Mouse (Mus musculus) forebrain, postnatal 0 days (tissue): ENCODE measurements at regions not wholly inside any gene's neighbourhood (a gene's known extent, or its start where the extent isn't known, plus 50 kb on each side); places are given as distances from the start of the nearest gene placed in this dataset.

ENCODE experiments used
- ATAC-seq: fragments of 200-750 bp; cut with Nextera tagmentation; 2 replicates; pipeline ENCODE4 v1.8.0; 2017; ENCODE audit warnings: mild to moderate bottlenecking, moderate library complexity
- DNase-seq: peaks from one replicate; pipeline ENCODE4 v3.0.0-alpha.2; 2015
- H3K27ac ChIP-seq: fragments of 300-500 bp; sonication (generic); 2 replicates; pipeline ENCODE4 v1.5.1; 2014; ENCODE audit warnings: low read depth, mild to moderate bottlenecking, antibody characterized with exemption, low read length, moderate library complexity, mixed read lengths
- H3K27me3 ChIP-seq: fragments of 300-500 bp; sonication (generic); 2 replicates; pipeline ENCODE4 v1.6.1; 2014; ENCODE audit warnings: mild to moderate bottlenecking, low read length, mixed read lengths; ENCODE audit not compliant: insufficient read depth
- H3K36me3 ChIP-seq: fragments of 300-500 bp; sonication (generic); 2 replicates; pipeline ENCODE4 v1.6.1; 2014; ENCODE audit warnings: mild to moderate bottlenecking, moderate library complexity; ENCODE audit not compliant: insufficient read depth
- H3K4me1 ChIP-seq: fragments of 300-500 bp; sonication (generic); 2 replicates; pipeline ENCODE4 v1.6.1; 2014; ENCODE audit warnings: antibody characterized with exemption; ENCODE audit not compliant: insufficient read depth
- H3K4me2 ChIP-seq: fragments of 300-500 bp; sonication (generic); 2 replicates; pipeline ENCODE4 v1.6.1; 2014; ENCODE audit warnings: low read depth, mild to moderate bottlenecking, moderate library complexity
- H3K4me3 ChIP-seq: fragments of 300-500 bp; sonication (generic); 2 replicates; pipeline ENCODE4 v1.5.1; 2014; ENCODE audit warnings: low read depth, low read length, mixed read lengths
- H3K9ac ChIP-seq: fragments of 300-500 bp; sonication (generic); 2 replicates; pipeline ENCODE4 v1.6.1; 2014; ENCODE audit warnings: mild to moderate bottlenecking
- H3K9me3 ChIP-seq: fragments of 300-500 bp; sonication (generic); 2 replicates; pipeline ENCODE4 v1.6.1; 2016; ENCODE audit warnings: low read length
- CTCF ChIP-seq: sonication (generic); IDR thresholded peaks from 2 replicates; pipeline ENCODE4 v1.5.1; 2016; ENCODE audit warnings: antibody characterized with exemption, control low read depth, low read depth
- WGBS: fragments of 180-500 bp; shearing (Covaris S2); extraction: QIAGEN DNeasy Blood & Tissue Kit; methylation state at CpG from one replicate; pipeline ENCODE4 v1.1.7; 2014; 5-methylcytosine and 5-hydroxymethylcytosine counted together

DNA sequence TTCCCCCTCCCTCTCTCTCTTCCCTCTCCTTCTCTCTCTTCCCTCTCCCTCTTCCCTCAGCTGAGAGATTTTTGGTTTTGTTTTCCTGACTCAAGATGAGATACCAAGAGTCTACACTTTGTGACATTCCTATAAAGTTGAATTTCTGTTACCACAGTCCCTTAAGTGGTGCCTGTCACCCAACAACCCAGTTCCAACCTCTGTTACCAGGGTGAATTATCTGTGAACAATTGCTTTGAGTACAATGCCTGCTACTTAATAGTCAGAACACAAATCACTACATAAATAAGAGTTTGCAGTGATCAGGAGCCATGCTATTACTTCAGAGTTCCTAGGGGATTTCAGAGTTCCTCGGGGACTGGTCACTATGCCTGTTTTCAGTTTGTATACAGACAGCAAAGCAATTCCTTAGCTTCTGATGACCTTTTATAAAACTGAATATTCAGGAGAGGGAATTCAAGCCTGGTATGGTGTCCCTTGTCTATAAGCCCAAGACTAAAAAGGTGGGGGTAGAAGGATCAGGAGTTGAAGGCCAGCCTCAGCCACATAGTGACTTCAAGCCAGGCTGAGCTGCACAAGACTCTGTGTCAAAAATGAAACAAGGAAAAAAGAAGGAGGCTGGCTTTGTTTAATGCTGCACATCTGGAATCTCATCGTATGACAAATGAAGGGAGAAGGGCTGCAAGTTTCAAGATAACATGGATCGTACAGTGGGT is 99.2 kb upstream of the F13a1 start:
- no peak for TF ChIP-seq CTCF
- WGBS = 48% methylated on average over 3 of the region's 3 CpGs
- peak; percentile 66 for ATAC-seq
- H3K9me3 ChIP-seq = no peaks in the 10 kb centered on the region
- H3K9ac ChIP-seq = no peak overlapping the region
- H3K27me3 ChIP-seq = no peaks in the 10 kb centered on the region
- H3K4me1 ChIP-seq = no peaks in the 10 kb centered on the region
- no peaks in the 10 kb centered on the region for H3K36me3 ChIP-seq
- H3K4me2 ChIP-seq = no peak overlapping the region
- DNase-seq = no peak
- H3K4me3 ChIP-seq = no peak overlapping the region
- H3K27ac ChIP-seq = no peak overlapping the region

GRCm38 (mm10) chr13:37148627-37149026 is 98.6 kb upstream of the F13a1 start:
- no peak for DNase-seq
- H3K4me2 ChIP-seq = no peak overlapping the region
- no peaks in the 10 kb centered on the region for H3K36me3 ChIP-seq
- H3K27ac ChIP-seq = no peak overlapping the region
- WGBS = 79% methylated on average over 1 of the region's 1 CpGs
- H3K4me1 ChIP-seq = no peaks in the 10 kb centered on the region
- no peak overlapping the region for H3K4me3 ChIP-seq
- ATAC-seq = no peak
- TF ChIP-seq CTCF = no peak
- no peaks in the 10 kb centered on the region for H3K9me3 ChIP-seq
- no peaks in the 10 kb centered on the region for H3K27me3 ChIP-seq
- H3K9ac ChIP-seq = no peak overlapping the region

- H3K36me3 ChIP-seq = no peaks in the 10 kb centered on the region
- whole genome bisulfite sequencing = 91% methylated on average over 8 of the region's 8 CpGs
- no peak overlapping the region for H3K9ac ChIP-seq
- H3K9me3 ChIP-seq = no peaks in the 10 kb centered on the region
- H3K4me2 ChIP-seq = no peak overlapping the region
- no peak for ATAC-seq
- no peak for DNase-seq
- no peak overlapping the region for H3K27ac ChIP-seq
- no peaks in the 10 kb centered on the region for H3K27me3 ChIP-seq
- no peak overlapping the region for H3K4me3 ChIP-seq
- TF ChIP-seq CTCF = no peak
- no peaks in the 10 kb centered on the region for H3K4me1 ChIP-seq
These were observed 97.7 kb upstream of the F13a1 start for GRCm38 (mm10) chr13:37147790-37148189.

- Histone ChIP-seq H3K4me3 (no peak overlapping the region), H3K9ac (no peak overlapping the region), H3K27me3 (no peaks in the 10 kb centered on the region), H3K36me3 (no peaks in the 10 kb centered on the region), H3K4me2 (no peak overlapping the region), H3K4me1 (no peaks in the 10 kb centered on the region), H3K9me3 (no peaks in the 10 kb centered on the region), H3K27ac (no peak overlapping the region)
- DNase-seq = no peak
- no peak for ATAC-seq
- TF ChIP-seq CTCF = no peak
- WGBS = 90% methylated on average over 2 of the region's 2 CpGs
These were observed 92.8 kb upstream of the F13a1 start for GRCm38 (mm10) chr13:37142812-37143211.

GRCm38 (mm10) chr13:37135115-37135514 is 85.1 kb upstream of the F13a1 start:
- no peak for DNase-seq
- 60% methylated on average over 1 of the region's 1 CpGs for WGBS
- no peak overlapping the region for H3K4me3 ChIP-seq
- no peak overlapping the region for H3K27ac ChIP-seq
- no peak overlapping the region for H3K9ac ChIP-seq
- no peak for TF ChIP-seq CTCF
- no peak overlapping the region for H3K4me2 ChIP-seq
- H3K36me3 ChIP-seq = no peaks in the 10 kb centered on the region
- no peaks in the 10 kb centered on the region for H3K4me1 ChIP-seq
- no peaks in the 10 kb centered on the region for H3K27me3 ChIP-seq
- no peaks in the 10 kb centered on the region for H3K9me3 ChIP-seq
- ATAC-seq = no peak

- TF ChIP-seq CTCF = no peak
- WGBS = 84% methylated on average over 2 of the region's 2 CpGs
- ATAC-seq = no peak
These were observed 84.5 kb upstream of the F13a1 start for GRCm38 (mm10) chr13:37134518-37134917.

DNA sequence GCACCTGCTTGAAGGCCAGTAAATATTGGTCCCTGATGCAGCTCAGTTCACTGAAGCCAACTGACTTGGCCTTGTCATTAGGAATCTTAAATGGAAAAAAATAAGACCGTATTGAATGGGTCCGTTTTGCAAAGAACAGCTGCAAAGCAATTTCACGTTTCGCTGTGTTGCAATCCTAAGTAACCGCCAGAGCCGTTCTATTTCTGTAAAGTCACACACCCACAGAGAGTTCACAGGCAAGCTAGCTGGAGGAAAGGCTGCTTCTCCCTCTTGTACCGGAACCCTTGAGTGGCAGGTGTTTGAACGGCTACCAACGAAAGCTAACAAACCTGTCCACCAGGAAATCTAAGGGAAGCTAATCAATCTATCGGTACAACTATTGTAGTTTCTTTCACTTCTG is 80.6 kb upstream of the F13a1 start:
- WGBS = 74% methylated on average over 10 of the region's 10 CpGs
- DNase-seq = no peak

More at GRCm38 (mm10) chr13:37134518-37134917, 84.5 kb upstream of the F13a1 start:
- H3K4me1 ChIP-seq = no peaks in the 10 kb centered on the region
- no peak overlapping the region for H3K27ac ChIP-seq
- no peaks in the 10 kb centered on the region for H3K9me3 ChIP-seq
- H3K36me3 ChIP-seq = no peaks in the 10 kb centered on the region
- no peak for DNase-seq
- H3K27me3 ChIP-seq = no peaks in the 10 kb centered on the region
- no peak overlapping the region for H3K4me3 ChIP-seq
- no peak overlapping the region for H3K9ac ChIP-seq
- H3K4me2 ChIP-seq = no peak overlapping the region

More for the DNA sequence above, 80.6 kb upstream of the F13a1 start:
- no peak for TF ChIP-seq CTCF
- Histone ChIP-seq H3K9ac (no peak overlapping the region), H3K4me2 (no peak overlapping the region), H3K27me3 (no peaks in the 10 kb centered on the region), H3K4me1 (no peaks in the 10 kb centered on the region), H3K36me3 (no peaks in the 10 kb centered on the region), H3K9me3 (no peaks in the 10 kb centered on the region), H3K4me3 (no peak overlapping the region), H3K27ac (no peak overlapping the region)
- no peak for ATAC-seq
